Mouse (Mus musculus): ENCODE measurements around the gene H2afy2. TPM values are rescaled to one million over a fixed set of nuclear protein-coding genes. Genes with fewer than 3 reads are reported as not detected.

Gene H2afy2
- polyA plus RNA-seq, 1 experiment from 2014 or later = 366 TPM

GRCm38 (mm10) chr10:61742336-61742735 is 41.6 kb downstream of the H2afy2 start:
- Histone ChIP-seq H3K4me2 (replicated peaks) (no peak overlapping the region), H3K27me3 (no peaks in the 10 kb centered on the region), H3K9ac (replicated peaks) (no peak overlapping the region), H3K36me3 (peaks cover 100% of the 10 kb centered on the region), H3K4me3 (no peak overlapping the region), H3K4me1 (no peaks in the 10 kb centered on the region), H3K27ac (replicated peaks) (no peak overlapping the region), H3K9me3 (no peaks in the 10 kb centered on the region)
- no peak for ATAC-seq (ENCODE audit: low FRiP score, low read depth)
- WGBS = 92% methylated on average over 8 of the region's 8 CpGs

GRCm38 (mm10) chr10:61741873-61742272 is 42.1 kb downstream of the H2afy2 start:
- no peak overlapping the region for H3K27ac ChIP-seq (replicated peaks)
- H3K36me3 ChIP-seq = peaks cover 98% of the 10 kb centered on the region
- H3K4me2 ChIP-seq (replicated peaks) = no peak overlapping the region
- no peaks in the 10 kb centered on the region for H3K4me1 ChIP-seq
- WGBS = 83% methylated on average over 4 of the region's 4 CpGs
- H3K9ac ChIP-seq (replicated peaks) = no peak overlapping the region
- H3K4me3 ChIP-seq = no peak overlapping the region
- H3K9me3 ChIP-seq = no peaks in the 10 kb centered on the region
- no peak for ATAC-seq (ENCODE audit: low FRiP score, low read depth)
- no peaks in the 10 kb centered on the region for H3K27me3 ChIP-seq

GRCm38 (mm10) chr10:61741306-61741705 is 42.6 kb downstream of the H2afy2 start:
- Histone ChIP-seq H3K27me3 (no peaks in the 10 kb centered on the region), H3K9me3 (no peaks in the 10 kb centered on the region), H3K4me3 (no peak overlapping the region), H3K36me3 (peaks cover 92% of the 10 kb centered on the region), H3K4me1 (no peaks in the 10 kb centered on the region), H3K9ac (replicated peaks) (no peak overlapping the region), H3K4me2 (replicated peaks) (no peak overlapping the region), H3K27ac (replicated peaks) (no peak overlapping the region)
- 100% methylated on average over 1 of the region's 1 CpGs for WGBS
- ATAC-seq (ENCODE audit: low FRiP score, low read depth) = no peak

- H3K36me3 ChIP-seq = peaks cover 60% of the 10 kb centered on the region
- no peaks in the 10 kb centered on the region for H3K9me3 ChIP-seq
- H3K27ac ChIP-seq (replicated peaks) = no peak overlapping the region
- H3K4me3 ChIP-seq = no peak overlapping the region
- 94% methylated on average over 4 of the region's 4 CpGs for WGBS
- no peak overlapping the region for H3K4me2 ChIP-seq (replicated peaks)
- H3K27me3 ChIP-seq = no peaks in the 10 kb centered on the region
- ATAC-seq (ENCODE audit: low FRiP score, low read depth) = no peak
- no peaks in the 10 kb centered on the region for H3K4me1 ChIP-seq
- H3K9ac ChIP-seq (replicated peaks) = no peak overlapping the region
These were observed 45.8 kb downstream of the H2afy2 start for GRCm38 (mm10) chr10:61738126-61738525.

GRCm38 (mm10) chr10:61737537-61737936 is 46.4 kb downstream of the H2afy2 start:
- peaks cover 54% of the 10 kb centered on the region for H3K36me3 ChIP-seq
- H3K9me3 ChIP-seq = no peaks in the 10 kb centered on the region
- 91% methylated on average over 1 of the region's 1 CpGs for WGBS
- H3K27me3 ChIP-seq = no peaks in the 10 kb centered on the region
- no peak overlapping the region for H3K9ac ChIP-seq (replicated peaks)
- no peaks in the 10 kb centered on the region for H3K4me1 ChIP-seq
- no peak for ATAC-seq (ENCODE audit: low FRiP score, low read depth)
- no peak overlapping the region for H3K27ac ChIP-seq (replicated peaks)
- no peak overlapping the region for H3K4me3 ChIP-seq
- no peak overlapping the region for H3K4me2 ChIP-seq (replicated peaks)

GRCm38 (mm10) chr10:61736671-61737078 is 47.3 kb downstream of the H2afy2 start:
- 77% methylated on average over 10 of the region's 10 CpGs for WGBS
- H3K9ac ChIP-seq (replicated peaks) = no peak overlapping the region
- no peak overlapping the region for H3K4me3 ChIP-seq
- 0 out of 2 replicates have a peak overlapping the region, but pooled peaks have one; percentile 2 for H3K27ac ChIP-seq (replicated peaks)
- no peak overlapping the region for H3K4me2 ChIP-seq (replicated peaks)
- ATAC-seq (ENCODE audit: low FRiP score, low read depth) = no peak
- peaks cover 46% of the 10 kb centered on the region for H3K36me3 ChIP-seq
- H3K9me3 ChIP-seq = no peaks in the 10 kb centered on the region
- no peaks in the 10 kb centered on the region for H3K27me3 ChIP-seq
- no peaks in the 10 kb centered on the region for H3K4me1 ChIP-seq

GRCm38 (mm10) chr10:61734377-61734776 is 49.6 kb downstream of the H2afy2 start:
- ATAC-seq (ENCODE audit: low FRiP score, low read depth) = no peak
- WGBS = 41% methylated on average over 3 of the region's 3 CpGs
- H3K36me3 ChIP-seq = peaks cover 23% of the 10 kb centered on the region

GRCm38 (mm10) chr10:61730171-61730570 is 53.8 kb downstream of the H2afy2 start:
- Histone ChIP-seq H3K4me2 (replicated peaks) (no peak overlapping the region), H3K9me3 (no peaks in the 10 kb centered on the region), H3K36me3 (no peaks in the 10 kb centered on the region), H3K27ac (replicated peaks) (no peak overlapping the region), H3K4me1 (no peaks in the 10 kb centered on the region), H3K9ac (replicated peaks) (no peak overlapping the region), H3K27me3 (no peaks in the 10 kb centered on the region), H3K4me3 (no peak overlapping the region)
- WGBS = 97% methylated on average over 6 of the region's 6 CpGs
- ATAC-seq (ENCODE audit: low FRiP score, low read depth) = no peak

More at GRCm38 (mm10) chr10:61734377-61734776, 49.6 kb downstream of the H2afy2 start:
- no peaks in the 10 kb centered on the region for H3K9me3 ChIP-seq
- no peaks in the 10 kb centered on the region for H3K4me1 ChIP-seq
- no peak overlapping the region for H3K9ac ChIP-seq (replicated peaks)
- H3K4me3 ChIP-seq = no peak overlapping the region
- H3K27ac ChIP-seq (replicated peaks) = no peak overlapping the region
- H3K4me2 ChIP-seq (replicated peaks) = no peak overlapping the region
- no peaks in the 10 kb centered on the region for H3K27me3 ChIP-seq

- no peak overlapping the region for H3K9ac ChIP-seq (replicated peaks)
- no peak overlapping the region for H3K4me2 ChIP-seq (replicated peaks)
- H3K27me3 ChIP-seq = no peaks in the 10 kb centered on the region
- no peak overlapping the region for H3K4me3 ChIP-seq
- 87% methylated on average over 11 of the region's 11 CpGs for WGBS
- H3K27ac ChIP-seq (replicated peaks) = no peak overlapping the region
- no peak for ATAC-seq (ENCODE audit: low FRiP score, low read depth)
- H3K9me3 ChIP-seq = no peaks in the 10 kb centered on the region
- no peaks in the 10 kb centered on the region for H3K4me1 ChIP-seq
- H3K36me3 ChIP-seq = no peaks in the 10 kb centered on the region
These were observed 54.8 kb downstream of the H2afy2 start for GRCm38 (mm10) chr10:61729181-61729580.

- Histone ChIP-seq H3K9me3 (no peaks in the 10 kb centered on the region), H3K27me3 (no peaks in the 10 kb centered on the region), H3K4me2 (replicated peaks) (no peak overlapping the region), H3K36me3 (no peaks in the 10 kb centered on the region), H3K27ac (replicated peaks) (no peak overlapping the region), H3K4me3 (no peak overlapping the region), H3K9ac (replicated peaks) (no peak overlapping the region), H3K4me1 (no peaks in the 10 kb centered on the region)
- no peak for ATAC-seq (ENCODE audit: low FRiP score, low read depth)
- WGBS = 74% methylated on average over 6 of the region's 6 CpGs
These were observed 60.7 kb downstream of the H2afy2 start for GRCm38 (mm10) chr10:61723271-61723670.

GRCm38 (mm10) chr10:61722215-61722614 is 61.7 kb downstream of the H2afy2 start:
- Histone ChIP-seq H3K9me3 (no peaks in the 10 kb centered on the region), H3K4me3 (no peak overlapping the region), H3K36me3 (no peaks in the 10 kb centered on the region), H3K27ac (replicated peaks) (no peak overlapping the region), H3K27me3 (no peaks in the 10 kb centered on the region), H3K4me1 (no peaks in the 10 kb centered on the region), H3K4me2 (replicated peaks) (no peak overlapping the region), H3K9ac (replicated peaks) (no peak overlapping the region)
- ATAC-seq (ENCODE audit: low FRiP score, low read depth) = no peak
- 74% methylated on average over 3 of the region's 3 CpGs for whole genome bisulfite sequencing

GRCm38 (mm10) chr10:61720331-61720730 is 63.6 kb downstream of the H2afy2 start:
- Histone ChIP-seq H3K4me2 (replicated peaks) (no peak overlapping the region), H3K4me1 (peaks cover 4% of the 10 kb centered on the region), H3K4me3 (no peak overlapping the region), H3K36me3 (no peaks in the 10 kb centered on the region), H3K9me3 (no peaks in the 10 kb centered on the region), H3K9ac (replicated peaks) (no peak overlapping the region), H3K27me3 (peaks cover 14% of the 10 kb centered on the region), H3K27ac (replicated peaks) (no peak overlapping the region)
- no peak for ATAC-seq (ENCODE audit: low FRiP score, low read depth)
- 87% methylated on average over 7 of the region's 7 CpGs for WGBS
